Mouse (Mus musculus): ENCODE measurements at regions not wholly inside any gene's neighbourhood (a gene's known extent, or its start where the extent isn't known, plus 50 kb on each side); places are given as distances from the start of the nearest gene placed in this dataset.

DNA sequence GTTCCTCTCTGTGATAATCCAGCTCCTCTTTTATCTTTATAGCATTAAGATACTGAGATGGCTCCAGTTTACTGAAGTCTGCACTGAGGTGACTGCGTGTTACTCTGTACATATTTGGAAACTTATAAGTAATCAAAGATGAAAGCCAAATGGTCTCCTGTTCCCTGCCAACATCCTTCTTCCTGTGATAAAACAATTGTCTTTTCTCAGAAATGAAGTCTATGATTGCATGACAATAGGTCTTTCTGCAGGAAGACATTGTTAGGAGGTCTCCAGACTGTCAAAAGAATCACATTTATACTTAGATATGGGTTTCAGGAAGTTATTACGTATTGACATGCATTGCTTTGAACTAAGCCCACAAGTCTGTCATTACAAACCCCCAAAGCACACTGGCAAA lies 51.0 kb upstream of the Sstr4 start:
- POLR2A ChIA-PET, result no interaction called here
- CTCF ChIA-PET, result no interaction called here
